Comparison of ENCODE assay signal across 26 mouse cellular contexts in genomic region chr5:32830054-32830453, GRCm38 (mm10). TPM values are rescaled to one million over a fixed set of nuclear protein-coding genes. Genes with fewer than 3 reads are reported as not detected.
DNase-seq lines count a peak whose midpoint lies in the region; TF ChIP-seq lines count a peak whose summit lies in the region.
"Had no signal": no experiment of that assay in that cellular context is flagged by ENCODE, and none has a peak within 500 bp of the region (broad histone marks: within the 10 kb centered on the region; RNA-seq: fewer than 3 reads in every experiment).

No protein-coding gene starts in this region.

- no peak for TF ChIP-seq POLR2A in cortical plate, adult 2 months (IDR thresholded peaks at IDR 0.05; ENCODE audit: extremely low read depth, insufficient read depth, low read length)

- TF ChIP-seq CTCF in layer of hippocampus, adult 2 months (conservative IDR thresholded peaks at IDR 0.05) = no peak
- no peak for TF ChIP-seq CTCF in cortical plate, adult 2 months (IDR thresholded peaks at IDR 0.05; ENCODE audit: extremely low read depth, insufficient read depth, low read length)

- H3K27ac ChIP-seq in layer of hippocampus, adult 2 months = peak overlapping the region; percentile 60
- H3K27ac ChIP-seq in cortical plate, adult 2 months (ENCODE audit: insufficient read depth, low read length) = peak overlapping the region; percentile 23; the same call in 1 of the 2 replicates
- H3K27ac ChIP-seq: embryonic facial prominence, embryonic 13.5 days; forebrain, embryonic 13.5 days; forebrain, embryonic 15.5 days had no signal

- DNase-seq in layer of hippocampus, adult 2 months (ENCODE audit: low spot score in 2 of 2) = peak in 1 of 2 experiments; percentile 38
- DNase-seq in layer of hippocampus, adult 8-10 months (ENCODE audit: low spot score in 2 of 2) = no peak
- peak; percentile 22 for DNase-seq in layer of hippocampus, adult 9-11 months
- DNase-seq in layer of hippocampus, postnatal 25 days (ENCODE audit: extremely low spot score in 1 of 2, low spot score in 1 of 2) = no peak
- DNase-seq in telencephalon, adult 2 months (ENCODE audit: low read depth, low spot score) = peak; percentile 15
- DNase-seq in urinary bladder, postnatal 25 days (ENCODE audit: low spot score) = no peak
- no peak for DNase-seq in right cerebral cortex, postnatal 36 days (ENCODE audit: low spot score in 2 of 2)
- DNase-seq: adrenal gland, postnatal 10 days; adrenal gland, postnatal 25 days; cerebellum, adult 11 months; cerebellum, adult 18-20 months; cerebellum, adult 8-10 months; cerebellum, adult 9-11 months; cerebellum, postnatal 14 days; cerebellum, postnatal 36 days; forebrain, postnatal 0 days had no signal

- no peaks in the 10 kb centered on the region for H3K4me1 ChIP-seq in cortical plate, adult 2 months (ENCODE audit: control insufficient read depth, insufficient read depth, low read length)
- H3K4me1 ChIP-seq: embryonic facial prominence, embryonic 13.5 days; forebrain, embryonic 13.5 days; forebrain, embryonic 15.5 days had no signal

- H3K4me3 ChIP-seq in layer of hippocampus, adult 2 months = no peak overlapping the region
- H3K4me3 ChIP-seq in cortical plate, adult 2 months (ENCODE audit: insufficient read depth, low read length) = no peak overlapping the region
- H3K4me3 ChIP-seq: embryonic facial prominence, embryonic 13.5 days; forebrain, embryonic 13.5 days; forebrain, embryonic 15.5 days had no signal

RNA-seq across cellular contexts. Expression of gene Gm20671, which starts 3.1 kb away (rescaled TPM):
- not detected for total RNA-seq in layer of hippocampus, adult 2 months (2021)
- not detected for total RNA-seq in layer of hippocampus, adult 8-10 months (2022)
- not detected for total RNA-seq in layer of hippocampus, postnatal 25 days (2021)
- not detected in 2 replicates for polyA plus RNA-seq in cortical plate, adult 2 months (2012; rRNA removed)
- total RNA-seq: adrenal gland, postnatal 10 days; adrenal gland, postnatal 25 days; adrenal gland, postnatal 4 days; common myeloid progenitor, adult 5-6 weeks; ES-E14; MEL had no signal
- polyA plus RNA-seq: embryonic facial prominence, embryonic 11.5 days; embryonic facial prominence, embryonic 13.5 days; forebrain, embryonic 11.5 days; forebrain, embryonic 13.5 days; forebrain, embryonic 15.5 days; forebrain, postnatal 0 days had no signal

RNA-seq across cellular contexts. Expression of gene Prr14l, which starts 24.0 kb away (rescaled TPM):
- 10 to 100 TPM; 50.4 to 58.9 TPM for total RNA-seq in layer of hippocampus, adult 2 months (2021)
- 10 to 100 TPM; 42.3 to 65.8 (median 48.6) TPM for total RNA-seq in layer of hippocampus, adult 8-10 months (2022)
- total RNA-seq in layer of hippocampus, postnatal 25 days (2021) = 10 to 100 TPM; 53.9 to 55.0 TPM
- 16.0 and 16.3 TPM in 2 replicates for polyA plus RNA-seq in cortical plate, adult 2 months (2012; rRNA removed)

RNA-seq across cellular contexts. Expression of gene Depdc5, which starts 33.4 kb away (rescaled TPM):
- 10 to 100 TPM; 67.8 to 73.2 TPM for total RNA-seq in layer of hippocampus, adult 2 months (2021)
- 10 to 100 TPM; 68.2 to 75.3 (median 72.5) TPM for total RNA-seq in layer of hippocampus, adult 8-10 months (2022)
- total RNA-seq in layer of hippocampus, postnatal 25 days (2021) = 10 to 100 TPM; 57.1 to 66.6 TPM
- 44.7 and 46.7 TPM in 2 replicates for polyA plus RNA-seq in cortical plate, adult 2 months (2012; rRNA removed)

RNA-seq across cellular contexts. Expression of gene Pisd, which starts 44.6 kb away (rescaled TPM):
- total RNA-seq in layer of hippocampus, adult 2 months (2021) = 10 to 100 TPM; 61.7 to 67.0 TPM
- 10 to 100 TPM; 60.9 to 65.6 (median 65.0) TPM for total RNA-seq in layer of hippocampus, adult 8-10 months (2022)
- 10 to 100 TPM; 64.0 to 64.2 TPM for total RNA-seq in layer of hippocampus, postnatal 25 days (2021)
- 81.8 and 87.4 TPM in 2 replicates for polyA plus RNA-seq in cortical plate, adult 2 months (2012; rRNA removed)

Comparison
In these comparisons a context has a peak if more than half of its experiments do, and no peak if none do; other contexts are left out.
1. DNase-seq: peak in layer of hippocampus, adult 9-11 months (single experiment) and telencephalon, adult 2 months (single experiment); none in layer of hippocampus, adult 8-10 months (0 of 2), layer of hippocampus, postnatal 25 days (0 of 2), urinary bladder, postnatal 25 days (single experiment) and right cerebral cortex, postnatal 36 days (0 of 2).